Mouse (Mus musculus): Measurements from ENCODE around the gene Thumpd2. TPM values are rescaled to one million over a fixed set of nuclear protein-coding genes. Genes with fewer than 3 reads are reported as not detected.

Thumpd2 gene
- 14.6 and 16.1 TPM in 2 replicates for polyA plus RNA-seq (2014; fragmentation: Nextera tagmentation; extraction: Ambion mirVana)

GRCm38 (mm10) chr17:81064979-81065311, at the start of gene Thumpd2:
Gene Thumpd2, minus strand, starts transcription at chr17:81065082.
- 2% methylated on average over 29 of the region's 29 CpGs for WGBS
- Histone ChIP-seq H3K9ac (peak within 1 kb of the TSS; percentile 95), H3K9me3 (ENCODE audit: low read depth, low read length) (no peaks in the 10 kb centered on the region), H3K36me3 (ENCODE audit: insufficient read depth) (peaks cover 8% of the 10 kb centered on the region; the same call in 1 of the 2 replicates), H3K27ac (ENCODE audit: low read depth) (peak within 1 kb of the TSS; percentile 79), H3K4me2 (peak within 1 kb of the TSS; percentile 72), H3K4me3 (ENCODE audit: low read depth, low read length) (peak within 1 kb of the TSS; percentile 87), H3K27me3 (ENCODE audit: insufficient read depth, low read length) (no peaks in the 10 kb centered on the region), H3K4me1 (ENCODE audit: insufficient read depth) (peaks cover 3% of the 10 kb centered on the region; the same call in 1 of the 2 replicates)
- ATAC-seq (ENCODE audit: insufficient read depth) (peak; percentile 95), DNase-seq (peak; percentile 98)
- TF ChIP-seq CTCF (IDR thresholded peaks at IDR 0.05; ENCODE audit: low read depth): peak; percentile 91

GRCm38 (mm10) chr17:81104237-81104636, 39.4 kb upstream of the Thumpd2 start:
- Histone ChIP-seq H3K27ac (ENCODE audit: low read depth) (no peak overlapping the region), H3K36me3 (ENCODE audit: insufficient read depth) (no peaks in the 10 kb centered on the region)
- peak; percentile 13 for DNase-seq

GRCm38 (mm10) chr17:81102866-81103265, 38.0 kb upstream of the Thumpd2 start:
- Histone ChIP-seq H3K27me3 (ENCODE audit: insufficient read depth, low read length) (no peaks in the 10 kb centered on the region), H3K4me2 (no peak overlapping the region), H3K36me3 (ENCODE audit: insufficient read depth) (no peaks in the 10 kb centered on the region), H3K4me1 (ENCODE audit: insufficient read depth) (no peaks in the 10 kb centered on the region), H3K27ac (ENCODE audit: low read depth) (no peak overlapping the region), H3K4me3 (ENCODE audit: low read depth, low read length) (no peak overlapping the region), H3K9me3 (ENCODE audit: low read depth, low read length) (no peaks in the 10 kb centered on the region), H3K9ac (no peak overlapping the region)
- no peak for ATAC-seq (ENCODE audit: insufficient read depth)
- no peak for TF ChIP-seq CTCF (IDR thresholded peaks at IDR 0.05; ENCODE audit: low read depth)
- DNase-seq: no peak
- WGBS: 57% methylated on average over 8 of the region's 8 CpGs

More at GRCm38 (mm10) chr17:81104237-81104636, 39.4 kb upstream of the Thumpd2 start:
- Histone ChIP-seq H3K4me3 (ENCODE audit: low read depth, low read length) (no peak overlapping the region), H3K4me1 (ENCODE audit: insufficient read depth) (no peaks in the 10 kb centered on the region), H3K9ac (no peak overlapping the region), H3K27me3 (ENCODE audit: insufficient read depth, low read length) (no peaks in the 10 kb centered on the region), H3K9me3 (ENCODE audit: low read depth, low read length) (no peaks in the 10 kb centered on the region), H3K4me2 (no peak overlapping the region)
- TF ChIP-seq CTCF (IDR thresholded peaks at IDR 0.05; ENCODE audit: low read depth): no peak
- no peak for ATAC-seq (ENCODE audit: insufficient read depth)
- WGBS: 79% methylated on average over 2 of the region's 2 CpGs

- H3K9ac ChIP-seq: no peak overlapping the region
- no peaks in the 10 kb centered on the region for H3K27me3 ChIP-seq (ENCODE audit: insufficient read depth, low read length)
- H3K9me3 ChIP-seq (ENCODE audit: low read depth, low read length): no peaks in the 10 kb centered on the region
- no peak overlapping the region for H3K4me3 ChIP-seq (ENCODE audit: low read depth, low read length)
- H3K4me2 ChIP-seq: no peak overlapping the region
- ATAC-seq (ENCODE audit: insufficient read depth): no peak
- H3K36me3 ChIP-seq (ENCODE audit: insufficient read depth): no peaks in the 10 kb centered on the region
- peak; percentile 26; the same call in 1 of the 2 replicates for TF ChIP-seq CTCF (IDR thresholded peaks at IDR 0.05; ENCODE audit: low read depth)
- no peak overlapping the region for H3K27ac ChIP-seq (ENCODE audit: low read depth)
- no peaks in the 10 kb centered on the region for H3K4me1 ChIP-seq (ENCODE audit: insufficient read depth)
- DNase-seq: peak; percentile 15
Observed at GRCm38 (mm10) chr17:81098444-81098843, 33.6 kb upstream of the Thumpd2 start.

GRCm38 (mm10) chr17:81096490-81096889, 31.6 kb upstream of the Thumpd2 start:
- Histone ChIP-seq H3K36me3 (ENCODE audit: insufficient read depth) (no peaks in the 10 kb centered on the region), H3K9ac (no peak overlapping the region), H3K9me3 (ENCODE audit: low read depth, low read length) (no peaks in the 10 kb centered on the region), H3K27me3 (ENCODE audit: insufficient read depth, low read length) (no peaks in the 10 kb centered on the region), H3K27ac (ENCODE audit: low read depth) (no peak overlapping the region), H3K4me3 (ENCODE audit: low read depth, low read length) (no peak overlapping the region), H3K4me1 (ENCODE audit: insufficient read depth) (no peaks in the 10 kb centered on the region), H3K4me2 (no peak overlapping the region)
- ATAC-seq (ENCODE audit: insufficient read depth): no peak
- TF ChIP-seq CTCF (IDR thresholded peaks at IDR 0.05; ENCODE audit: low read depth): no peak
- WGBS: 76% methylated on average over 2 of the region's 2 CpGs
- no peak for DNase-seq

- 77% methylated on average over 5 of the region's 5 CpGs for WGBS
- Histone ChIP-seq H3K27me3 (ENCODE audit: insufficient read depth, low read length) (no peaks in the 10 kb centered on the region), H3K27ac (ENCODE audit: low read depth) (no peak overlapping the region), H3K4me2 (no peak overlapping the region), H3K4me3 (ENCODE audit: low read depth, low read length) (no peak overlapping the region), H3K36me3 (ENCODE audit: insufficient read depth) (no peaks in the 10 kb centered on the region), H3K4me1 (ENCODE audit: insufficient read depth) (no peaks in the 10 kb centered on the region), H3K9ac (no peak overlapping the region), H3K9me3 (ENCODE audit: low read depth, low read length) (no peaks in the 10 kb centered on the region)
- DNase-seq (no peak), ATAC-seq (ENCODE audit: insufficient read depth) (no peak)
- no peak for TF ChIP-seq CTCF (IDR thresholded peaks at IDR 0.05; ENCODE audit: low read depth)
Observed at GRCm38 (mm10) chr17:81092794-81093193, 27.9 kb upstream of the Thumpd2 start.

- peak; percentile 10 for DNase-seq
- no peaks in the 10 kb centered on the region for H3K27me3 ChIP-seq (ENCODE audit: insufficient read depth, low read length)
- no peak for ATAC-seq (ENCODE audit: insufficient read depth)
Observed at GRCm38 (mm10) chr17:81088866-81089265, 24.0 kb upstream of the Thumpd2 start.

GRCm38 (mm10) chr17:81087735-81088134, 22.9 kb upstream of the Thumpd2 start:
- H3K4me1 ChIP-seq (ENCODE audit: insufficient read depth): no peaks in the 10 kb centered on the region
- H3K9ac ChIP-seq: no peak overlapping the region
- no peak overlapping the region for H3K4me2 ChIP-seq
- TF ChIP-seq CTCF (IDR thresholded peaks at IDR 0.05; ENCODE audit: low read depth): no peak
- DNase-seq: no peak
- H3K4me3 ChIP-seq (ENCODE audit: low read depth, low read length): no peak overlapping the region
- 75% methylated on average over 4 of the region's 4 CpGs for WGBS
- no peak overlapping the region for H3K27ac ChIP-seq (ENCODE audit: low read depth)
- H3K9me3 ChIP-seq (ENCODE audit: low read depth, low read length): no peaks in the 10 kb centered on the region
- no peak for ATAC-seq (ENCODE audit: insufficient read depth)
- no peaks in the 10 kb centered on the region for H3K36me3 ChIP-seq (ENCODE audit: insufficient read depth)
- H3K27me3 ChIP-seq (ENCODE audit: insufficient read depth, low read length): no peaks in the 10 kb centered on the region

More at GRCm38 (mm10) chr17:81088866-81089265, 24.0 kb upstream of the Thumpd2 start:
- H3K9ac ChIP-seq: no peak overlapping the region
- 55% methylated on average over 3 of the region's 3 CpGs for WGBS
- no peak overlapping the region for H3K4me3 ChIP-seq (ENCODE audit: low read depth, low read length)
- no peaks in the 10 kb centered on the region for H3K9me3 ChIP-seq (ENCODE audit: low read depth, low read length)
- H3K27ac ChIP-seq (ENCODE audit: low read depth): no peak overlapping the region
- TF ChIP-seq CTCF (IDR thresholded peaks at IDR 0.05; ENCODE audit: low read depth): no peak
- no peak overlapping the region for H3K4me2 ChIP-seq
- H3K36me3 ChIP-seq (ENCODE audit: insufficient read depth): no peaks in the 10 kb centered on the region
- no peaks in the 10 kb centered on the region for H3K4me1 ChIP-seq (ENCODE audit: insufficient read depth)
